Mouse (Mus musculus) forebrain, embryonic 15.5 days (tissue): ENCODE results near the gene Ptpra. TPM values are rescaled to one million over a fixed set of nuclear protein-coding genes. Genes with fewer than 3 reads are reported as not detected.

Experiments
- ATAC-seq: fragments of 200-750 bp; cut with Nextera tagmentation; replicated peaks from 2 replicates; pipeline ENCODE4 v1.8.0; 2017; ENCODE audit warnings: mild to moderate bottlenecking, moderate TSS enrichment, moderate library complexity
- H3K27ac ChIP-seq: fragments of 300-500 bp; sonication (generic); replicated peaks from 2 replicates; pipeline ENCODE4 v1.5.1; 2015; ENCODE audit warnings: mild to moderate bottlenecking, inconsistent platforms
- H3K27me3 ChIP-seq: fragments of 300-500 bp; sonication (generic); 2 replicates; pipeline ENCODE4 v1.6.1; 2015; ENCODE audit warnings: inconsistent platforms
- H3K36me3 ChIP-seq: fragments of 300-500 bp; sonication (generic); 2 replicates; pipeline ENCODE4 v1.6.1; 2015; ENCODE audit warnings: mild to moderate bottlenecking, inconsistent platforms
- H3K4me1 ChIP-seq: fragments of 300-500 bp; sonication (generic); 2 replicates; pipeline ENCODE4 v1.6.1; 2015; ENCODE audit warnings: inconsistent platforms
- H3K4me2 ChIP-seq: fragments of 300-500 bp; sonication (generic); replicated peaks from 2 replicates; pipeline ENCODE4 v1.6.1; 2015; ENCODE audit warnings: mild to moderate bottlenecking, inconsistent platforms
- H3K4me3 ChIP-seq: fragments of 300-500 bp; sonication (generic); 2 replicates; pipeline ENCODE4 v1.5.1; 2015; ENCODE audit warnings: mild to moderate bottlenecking, inconsistent platforms
- H3K9ac ChIP-seq: fragments of 300-500 bp; sonication (generic); replicated peaks from 2 replicates; pipeline ENCODE4 v1.6.1; 2015; ENCODE audit warnings: mild to moderate bottlenecking, inconsistent platforms
- H3K9me3 ChIP-seq: fragments of 300-500 bp; sonication (generic); 2 replicates; pipeline ENCODE4 v1.6.1; 2016; ENCODE audit warnings: inconsistent platforms
- WGBS: fragments of 180-500 bp; shearing (Covaris S2); methylation state at CpG from one replicate; pipeline ENCODE4 v1.1.7; 2015; ENCODE audit warnings: mixed read lengths; 5-methylcytosine and 5-hydroxymethylcytosine counted together
- polyA plus RNA-seq: library from polyadenylated mRNA; unstranded; fragments of >200 nt; fragmentation: Nextera tagmentation; extraction: Ambion mirVana; gene quantifications from 2 replicates; pipeline ENCODE4 v1.2.1, GENCODE M21; 2015

Gene Ptpra
- polyA plus RNA-seq, result 146 and 160 TPM in 2 replicates

DNA sequence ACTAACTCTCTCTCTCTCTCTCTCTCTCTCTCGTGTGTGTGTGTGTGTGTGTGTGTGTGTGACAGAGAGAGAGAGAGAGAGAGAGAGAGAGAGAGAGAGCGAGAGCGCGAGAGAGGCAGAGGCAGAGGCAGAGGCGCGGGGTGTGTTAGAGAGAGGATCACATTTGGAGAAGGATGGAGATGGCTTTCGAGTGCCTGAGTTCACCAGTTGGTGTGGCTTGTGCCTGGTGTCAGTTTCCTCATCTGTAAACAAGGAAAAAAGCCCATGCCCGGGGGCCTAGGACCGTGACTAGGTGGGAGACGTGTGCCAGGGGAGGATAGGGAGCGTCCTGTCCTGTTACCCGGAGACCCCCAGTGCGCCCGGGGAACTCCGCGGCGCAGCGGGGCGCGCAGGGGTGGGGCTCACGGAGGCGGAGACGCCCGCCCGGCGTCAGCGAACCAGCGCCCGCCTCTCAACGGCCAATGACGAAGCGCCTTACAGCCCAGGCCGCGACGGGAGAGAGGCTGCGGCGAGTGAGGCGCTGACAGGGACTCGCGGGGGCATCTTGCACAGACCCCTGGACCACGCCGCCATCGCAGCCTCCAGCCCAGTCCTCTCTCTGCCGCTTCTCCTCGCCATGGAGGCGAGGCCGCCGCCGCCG, at the start of gene Ptpra:
Gene Ptpra, plus strand, starts transcription at position 485 of the 640 bp plus-strand sequence.
- 1% methylated on average over 34 of the region's 50 CpGs for WGBS
- peak within 1 kb of the TSS; percentile 89 for H3K4me3 ChIP-seq
- H3K4me2 ChIP-seq, result peak within 1 kb of the TSS; percentile 75
- ATAC-seq, result peak; percentile 98
- no peaks in the 10 kb centered on the region for H3K9me3 ChIP-seq
- H3K27me3 ChIP-seq, result no peaks in the 10 kb centered on the region
- H3K9ac ChIP-seq, result peak within 1 kb of the TSS; percentile 74
- H3K27ac ChIP-seq, result peak within 1 kb of the TSS; percentile 88
- H3K36me3 ChIP-seq, result 0 out of 2 replicates have a peak, but pooled peaks cover 6% of the 10 kb centered on the region
- peaks cover 42% of the 10 kb centered on the region for H3K4me1 ChIP-seq

DNA sequence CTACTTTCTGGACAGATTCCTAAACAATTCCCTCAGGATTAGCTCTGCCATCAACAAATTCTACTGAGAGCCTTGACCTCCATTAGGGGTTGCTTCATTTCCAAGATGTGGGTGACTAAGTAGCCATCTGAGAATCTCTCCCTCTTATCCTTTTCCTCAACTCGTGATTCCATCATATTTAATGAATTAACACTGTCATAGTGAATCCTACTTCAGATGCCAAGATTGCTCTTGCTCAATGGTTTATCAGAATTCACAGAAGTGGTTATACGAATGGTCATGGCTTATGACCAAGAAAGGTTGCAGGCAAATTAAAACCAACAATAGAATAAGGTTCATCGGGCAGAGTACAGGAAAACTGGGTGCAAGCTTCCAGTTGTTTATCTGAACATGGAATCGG, 48.2 kb upstream of the Ptpra start:
- Histone ChIP-seq H3K27me3 (no peaks in the 10 kb centered on the region; the same call in 1 of the 2 replicates), H3K9me3 (no peaks in the 10 kb centered on the region), H3K4me2 (no peak overlapping the region), H3K9ac (no peak overlapping the region), H3K27ac (no peak overlapping the region), H3K4me1 (peaks cover 11% of the 10 kb centered on the region), H3K36me3 (no peaks in the 10 kb centered on the region), H3K4me3 (no peak overlapping the region)
- no peak for ATAC-seq
- 84% methylated on average over 4 of the region's 4 CpGs for WGBS

DNA sequence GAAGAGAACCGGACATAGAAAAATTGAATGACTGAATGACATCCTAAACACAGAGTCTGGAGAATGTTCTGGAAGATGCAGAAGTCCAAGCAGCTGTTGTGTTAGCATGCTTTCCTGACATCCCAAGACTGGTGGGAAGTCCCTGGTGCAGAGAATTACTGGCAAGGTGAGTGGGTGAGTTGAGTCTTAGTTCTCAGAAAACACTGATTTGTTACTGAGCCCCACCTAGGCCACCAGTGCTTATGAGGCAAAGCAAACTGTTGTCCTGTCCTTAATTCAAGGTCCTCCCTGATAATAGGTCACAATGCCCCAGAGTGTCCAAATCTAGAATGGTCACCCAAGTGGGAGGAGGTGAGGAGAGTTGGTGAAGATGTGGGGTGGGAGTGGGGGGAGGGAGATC, 45.1 kb upstream of the Ptpra start, which contains the start of the genes Gm28372 and 1700020A23Rik:
Gene Gm28372, plus strand, starts transcription at position 301 of the 400 bp plus-strand sequence.
Gene 1700020A23Rik, plus strand, starts transcription at position 321 of the 400 bp plus-strand sequence.
- no peak within 1 kb of the TSS for H3K27ac ChIP-seq
- no peaks in the 10 kb centered on the region for H3K9me3 ChIP-seq
- WGBS, result 93% methylated on average over 1 of the region's 1 CpGs
- no peak within 1 kb of the TSS for H3K4me3 ChIP-seq
- no peak within 1 kb of the TSS for H3K4me2 ChIP-seq
- no peaks in the 10 kb centered on the region for H3K36me3 ChIP-seq
- no peaks in the 10 kb centered on the region; the same call in 1 of the 2 replicates for H3K4me1 ChIP-seq
- no peaks in the 10 kb centered on the region for H3K27me3 ChIP-seq
- ATAC-seq, result no peak
- no peak within 1 kb of the TSS for H3K9ac ChIP-seq

DNA sequence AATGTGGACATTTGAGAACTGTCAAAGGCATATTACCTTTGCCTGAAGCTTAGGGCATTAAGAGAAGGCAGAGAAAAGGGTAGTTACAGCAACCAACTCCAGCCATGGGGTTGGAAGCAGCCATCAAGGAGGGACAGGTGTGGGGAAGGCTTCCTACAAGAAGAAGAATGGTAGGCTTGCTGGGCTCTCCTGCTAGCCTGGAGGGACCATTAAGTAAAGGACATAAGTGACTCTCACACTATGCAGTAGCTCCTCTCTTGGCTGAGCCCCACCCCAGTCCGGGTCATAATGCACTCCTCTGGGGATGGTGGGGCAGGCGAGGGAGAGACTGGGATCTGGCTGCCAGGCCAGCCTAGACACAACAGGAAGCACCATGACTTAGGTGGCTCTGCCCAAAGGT, 43.9 kb upstream of the Ptpra start, which contains the start of gene Tmem239:
Gene Tmem239, plus strand, starts transcription at position 301 of the 400 bp plus-strand sequence.
- Histone ChIP-seq H3K9ac (no peak within 1 kb of the TSS), H3K4me2 (no peak within 1 kb of the TSS), H3K36me3 (no peaks in the 10 kb centered on the region), H3K4me3 (no peak within 1 kb of the TSS), H3K27ac (no peak within 1 kb of the TSS), H3K27me3 (no peaks in the 10 kb centered on the region), H3K4me1 (no peaks in the 10 kb centered on the region; the same call in 1 of the 2 replicates), H3K9me3 (no peaks in the 10 kb centered on the region)
- 82% methylated on average over 2 of the region's 2 CpGs for WGBS
- ATAC-seq, result no peak

DNA sequence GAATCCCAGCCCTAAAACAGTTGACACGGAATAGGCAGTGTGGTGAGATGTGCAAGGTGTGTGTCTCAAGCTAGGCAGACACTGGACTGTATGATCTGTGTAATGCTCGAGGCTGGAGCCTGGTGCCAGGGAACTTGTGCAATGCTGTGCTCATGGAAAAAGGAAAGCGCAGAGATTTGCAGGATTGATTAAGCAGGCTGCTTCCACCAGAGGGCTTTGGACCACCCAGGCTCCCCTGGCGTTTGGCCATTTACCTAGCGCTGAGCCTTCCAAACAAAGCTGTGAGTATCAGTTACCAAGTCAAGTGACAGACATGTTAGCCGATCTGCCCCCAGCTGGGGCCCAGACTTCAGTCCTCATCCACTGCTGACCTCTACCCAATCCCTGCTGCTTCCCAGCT, 41.9 kb upstream of the Ptpra start:
- ATAC-seq, result 0 out of 2 replicates have a peak, but pooled peaks have one; percentile 49
- 13% methylated on average over 6 of the region's 6 CpGs for WGBS
- peaks cover 4% of the 10 kb centered on the region; the same call in 1 of the 2 replicates for H3K4me1 ChIP-seq
- no peak overlapping the region for H3K9ac ChIP-seq
- H3K4me2 ChIP-seq, result no peak overlapping the region
- no peak overlapping the region for H3K27ac ChIP-seq
- no peak overlapping the region for H3K4me3 ChIP-seq
- no peaks in the 10 kb centered on the region for H3K27me3 ChIP-seq
- H3K9me3 ChIP-seq, result no peaks in the 10 kb centered on the region
- H3K36me3 ChIP-seq, result no peaks in the 10 kb centered on the region

DNA sequence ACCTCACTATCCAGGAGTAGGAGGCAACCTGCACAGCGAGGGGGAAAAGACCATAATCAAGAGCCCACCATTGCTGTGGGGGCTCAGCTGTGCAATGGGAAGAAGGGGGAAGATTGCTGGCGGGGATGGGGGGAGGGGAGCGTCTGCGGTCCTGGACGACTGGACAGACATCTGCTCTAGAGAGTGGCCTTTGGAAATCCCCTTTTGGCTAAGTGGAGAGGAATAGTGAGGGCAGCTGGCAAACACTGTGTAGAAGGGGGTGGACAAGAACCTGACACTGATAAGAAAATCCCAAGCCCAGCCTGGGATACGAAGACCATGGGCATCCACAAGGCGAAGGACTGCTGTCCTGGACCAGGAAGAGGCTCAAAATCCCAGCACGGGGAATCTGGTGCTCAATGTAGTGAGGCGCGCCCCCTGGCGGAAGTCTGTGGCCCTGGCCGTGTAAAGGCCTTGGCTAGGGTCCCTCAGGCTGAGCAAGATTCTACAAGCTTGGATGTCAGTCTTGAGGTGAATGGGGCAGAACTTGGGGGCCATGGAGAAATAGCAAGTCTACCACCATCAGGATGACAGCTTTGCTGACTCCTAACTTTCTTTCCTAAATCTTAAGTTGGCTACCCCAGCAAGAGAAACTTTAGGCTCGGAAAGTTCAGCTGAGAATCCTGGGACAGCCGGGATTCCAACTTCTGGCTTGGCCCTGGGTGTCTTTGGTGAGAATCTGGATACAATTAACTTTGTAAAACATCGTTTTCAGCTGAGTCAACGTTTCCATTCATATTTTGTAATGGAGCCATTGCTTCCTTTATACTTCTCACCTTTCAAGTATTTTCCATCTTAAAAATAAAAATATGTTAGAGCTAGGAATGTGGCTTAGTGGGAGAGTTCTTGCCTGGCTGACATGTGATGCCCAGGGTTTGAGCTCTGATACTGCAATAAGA, 38.3 kb upstream of the Ptpra start:
- no peak overlapping the region for H3K27ac ChIP-seq
- H3K27me3 ChIP-seq, result no peaks in the 10 kb centered on the region
- ATAC-seq, result peak; percentile 75
- no peaks in the 10 kb centered on the region for H3K9me3 ChIP-seq
- H3K9ac ChIP-seq, result no peak overlapping the region
- H3K4me2 ChIP-seq, result no peak overlapping the region
- H3K4me3 ChIP-seq, result no peak overlapping the region
- 35% methylated on average over 16 of the region's 16 CpGs for WGBS
- H3K4me1 ChIP-seq, result peaks cover 4% of the 10 kb centered on the region; the same call in 1 of the 2 replicates
- H3K36me3 ChIP-seq, result no peaks in the 10 kb centered on the region

DNA sequence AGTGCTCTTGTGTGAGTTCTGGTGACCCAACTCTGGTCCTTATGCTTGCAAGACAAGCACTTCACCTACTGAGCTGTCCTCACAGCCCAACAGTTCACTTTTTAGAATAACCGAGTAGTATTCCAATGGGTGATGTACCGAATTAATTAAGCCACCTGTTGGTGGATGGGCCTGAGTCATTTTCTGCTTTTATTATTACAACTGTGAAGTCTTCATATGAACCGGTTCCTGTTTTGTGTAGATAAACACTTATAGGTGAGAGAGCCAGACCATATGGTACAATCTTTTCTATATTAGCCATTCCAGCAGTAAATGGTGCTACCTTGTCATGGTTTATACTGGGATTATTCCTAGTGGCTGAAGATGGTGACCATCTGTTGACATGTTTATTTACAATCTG, 37.3 kb upstream of the Ptpra start:
- ATAC-seq, result no peak
- peaks cover 4% of the 10 kb centered on the region; the same call in 1 of the 2 replicates for H3K4me1 ChIP-seq

DNA sequence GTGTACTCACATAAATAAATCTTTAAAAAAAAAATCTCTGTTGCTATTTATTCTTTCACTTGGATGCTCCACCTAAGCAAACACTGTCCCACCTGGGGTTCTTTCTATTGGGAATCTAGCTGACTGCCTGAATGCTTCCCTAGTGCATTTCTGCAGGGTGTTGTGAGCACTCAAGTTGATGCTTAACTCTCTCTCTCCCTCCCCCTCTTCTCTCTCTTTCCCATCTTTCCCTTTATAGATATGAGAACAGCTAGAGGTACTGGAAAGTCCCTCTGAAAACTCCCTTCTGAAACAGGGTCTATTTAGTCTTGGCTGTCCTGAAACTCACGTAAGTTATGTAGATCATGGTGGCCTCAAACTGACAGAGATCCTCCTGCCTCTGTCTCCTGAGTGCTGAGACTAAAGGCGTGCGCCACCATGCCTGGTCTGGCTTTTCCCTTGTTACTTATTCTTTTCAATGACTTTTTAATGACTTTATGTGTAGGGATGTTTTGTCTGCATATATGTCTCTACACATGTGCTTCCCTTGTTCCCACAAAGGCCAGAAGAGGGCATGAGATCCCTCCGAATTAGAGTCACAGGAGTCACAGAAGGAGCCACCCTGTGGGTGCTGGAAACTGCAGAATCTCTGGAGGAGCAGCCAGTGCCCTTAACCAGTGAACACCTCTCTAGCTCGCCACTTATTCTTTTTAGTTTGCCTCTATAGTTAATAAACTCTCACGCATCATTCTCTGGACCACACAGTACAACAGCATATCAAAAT, 35.8 kb upstream of the Ptpra start:
- no peak overlapping the region for H3K4me2 ChIP-seq
- H3K4me1 ChIP-seq, result 0 out of 2 replicates have a peak, but pooled peaks cover 4% of the 10 kb centered on the region
- H3K36me3 ChIP-seq, result peaks cover 9% of the 10 kb centered on the region; the same call in 1 of the 2 replicates
- ATAC-seq, result no peak
- H3K27ac ChIP-seq, result no peak overlapping the region
- H3K9me3 ChIP-seq, result no peaks in the 10 kb centered on the region
- H3K4me3 ChIP-seq, result no peak overlapping the region
- H3K9ac ChIP-seq, result no peak overlapping the region
- no peaks in the 10 kb centered on the region for H3K27me3 ChIP-seq
- WGBS, result 74% methylated on average over 6 of the region's 6 CpGs

More for the DNA sequence above, 37.3 kb upstream of the Ptpra start:
- no peaks in the 10 kb centered on the region for H3K9me3 ChIP-seq
- H3K27me3 ChIP-seq, result no peaks in the 10 kb centered on the region
- WGBS, result 78% methylated on average over 3 of the region's 3 CpGs
- H3K27ac ChIP-seq, result no peak overlapping the region
- no peak overlapping the region for H3K4me2 ChIP-seq
- H3K9ac ChIP-seq, result no peak overlapping the region
- H3K4me3 ChIP-seq, result no peak overlapping the region
- no peaks in the 10 kb centered on the region for H3K36me3 ChIP-seq

DNA sequence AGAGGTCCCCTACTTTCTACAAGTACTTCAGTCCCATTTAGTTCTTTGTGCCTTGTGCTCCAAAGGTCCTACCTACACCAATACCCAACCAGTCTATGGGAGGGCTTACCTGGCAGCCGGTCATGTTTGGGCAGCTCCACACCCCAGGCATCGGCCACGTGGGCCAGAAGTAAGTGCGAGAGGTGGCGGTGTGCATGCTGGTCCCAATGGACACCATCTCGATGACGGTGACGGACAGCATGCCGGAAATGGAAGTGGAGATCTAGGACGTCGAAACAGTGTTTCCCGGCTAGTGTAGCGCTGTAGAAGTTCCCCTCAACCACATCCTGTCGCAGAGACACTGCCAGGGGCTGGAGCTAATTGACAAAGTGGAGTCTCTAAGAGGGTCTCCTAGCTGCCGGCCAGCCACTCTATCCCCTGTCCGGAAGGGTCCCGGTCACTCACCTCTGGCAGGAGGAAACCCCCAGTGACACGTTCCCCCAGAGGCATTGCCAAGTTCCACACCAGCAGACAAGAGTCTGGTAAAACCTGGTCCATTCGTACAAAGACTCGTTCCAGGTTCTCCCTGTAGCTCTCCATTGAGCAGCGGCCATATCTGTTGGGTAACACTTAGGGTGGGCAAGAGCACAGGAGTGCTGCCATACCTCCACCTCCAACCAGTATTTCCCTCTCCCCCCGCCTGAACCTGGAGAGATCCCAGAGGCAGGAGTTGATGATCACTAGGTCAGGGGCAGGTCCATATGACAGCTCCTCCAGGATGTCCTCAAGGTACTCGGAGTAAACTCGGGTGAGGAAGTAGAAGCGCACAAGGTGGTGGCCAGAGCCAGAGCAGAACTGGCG, 28.1 kb upstream of the Ptpra start:
- Histone ChIP-seq H3K4me1 (peaks cover 36% of the 10 kb centered on the region), H3K27ac (no peak overlapping the region), H3K4me2 (no peak overlapping the region), H3K36me3 (peaks cover 9% of the 10 kb centered on the region; the same call in 1 of the 2 replicates), H3K27me3 (no peaks in the 10 kb centered on the region), H3K4me3 (no peak overlapping the region), H3K9me3 (no peaks in the 10 kb centered on the region), H3K9ac (no peak overlapping the region)
- 97% methylated on average over 26 of the region's 26 CpGs for WGBS
- ATAC-seq, result no peak

DNA sequence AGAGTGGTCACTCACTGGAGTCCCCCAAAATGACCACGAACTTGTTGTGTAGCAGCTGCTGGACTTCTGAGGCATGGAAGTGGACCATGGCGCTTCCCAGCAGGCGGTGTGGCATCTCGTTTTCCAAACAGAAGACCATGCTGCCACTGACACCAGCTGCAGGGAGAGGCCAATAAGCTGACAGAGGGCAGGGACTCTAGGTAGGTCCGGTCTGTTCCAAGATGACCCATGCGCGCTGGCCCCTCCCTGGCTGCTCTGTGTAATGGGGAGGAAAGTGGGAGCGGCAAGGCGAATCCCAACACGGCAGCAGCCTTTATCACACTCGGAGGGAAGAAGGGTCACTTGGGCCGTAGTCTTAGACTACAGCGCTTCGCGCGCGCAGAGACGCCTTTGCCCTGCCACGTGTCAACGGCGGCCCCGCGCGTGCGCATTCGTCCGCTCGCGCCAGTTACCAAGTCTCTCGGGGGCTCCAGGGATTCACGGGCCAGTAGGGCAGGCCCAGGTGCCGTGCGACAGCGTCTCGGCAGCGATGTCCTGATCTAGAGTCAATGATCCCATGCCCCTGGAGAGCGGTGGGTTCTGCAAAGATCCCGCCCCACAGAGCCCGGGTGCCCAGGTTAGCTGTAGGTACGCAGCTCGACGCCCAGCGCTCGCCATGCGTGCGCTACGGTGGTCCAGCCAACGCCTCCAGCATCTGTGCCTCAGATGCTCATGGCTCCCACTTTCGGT, 26.5 kb upstream of the Ptpra start:
- peak overlapping the region; percentile 95 for H3K27ac ChIP-seq
- H3K4me1 ChIP-seq, result peaks cover 36% of the 10 kb centered on the region
- H3K36me3 ChIP-seq, result peaks cover 6% of the 10 kb centered on the region; the same call in 1 of the 2 replicates
- peak overlapping the region; percentile 92 for H3K4me2 ChIP-seq
- no peaks in the 10 kb centered on the region for H3K9me3 ChIP-seq
- peak; percentile 77 for ATAC-seq
- no peaks in the 10 kb centered on the region for H3K27me3 ChIP-seq
- 16% methylated on average over 49 of the region's 49 CpGs for WGBS
- peak overlapping the region; percentile 96 for H3K4me3 ChIP-seq
- peak overlapping the region; percentile 89 for H3K9ac ChIP-seq
